Mouse (Mus musculus) right cerebral cortex, postnatal 4 days (tissue): Measurements from ENCODE around the gene Lsm2.
"Not testable (repeated sequence)": the region's sequence is repeated elsewhere in the genome, so short reads cannot be mapped to it uniquely, and the experiment has no call there.

Experiments
- DNase-seq: peaks from one replicate; pipeline ENCODE4 v3.0.0-alpha.2; 2022

Gene Lsm2

DNA sequence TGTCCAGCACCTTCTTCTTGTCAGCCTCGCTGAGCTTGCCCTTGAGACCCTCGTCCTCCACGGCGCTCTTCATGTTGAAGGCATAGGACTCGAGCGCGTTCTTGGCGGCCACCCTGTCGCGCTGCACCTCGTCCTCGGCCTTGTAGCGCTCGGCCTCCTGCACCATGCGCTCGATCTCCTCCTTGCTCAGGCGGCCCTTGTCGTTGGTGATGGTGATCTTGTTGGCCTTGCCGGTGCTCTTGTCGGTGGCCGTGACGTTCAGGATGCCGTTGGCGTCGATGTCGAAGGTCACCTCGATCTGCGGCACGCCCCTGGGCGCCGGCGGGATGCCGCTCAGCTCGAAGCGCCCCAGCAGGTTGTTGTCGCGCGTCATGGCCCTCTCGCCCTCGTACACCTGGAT lies 24.4 kb upstream of the Lsm2 start:
- not testable (repeated sequence) for DNase-seq

DNA sequence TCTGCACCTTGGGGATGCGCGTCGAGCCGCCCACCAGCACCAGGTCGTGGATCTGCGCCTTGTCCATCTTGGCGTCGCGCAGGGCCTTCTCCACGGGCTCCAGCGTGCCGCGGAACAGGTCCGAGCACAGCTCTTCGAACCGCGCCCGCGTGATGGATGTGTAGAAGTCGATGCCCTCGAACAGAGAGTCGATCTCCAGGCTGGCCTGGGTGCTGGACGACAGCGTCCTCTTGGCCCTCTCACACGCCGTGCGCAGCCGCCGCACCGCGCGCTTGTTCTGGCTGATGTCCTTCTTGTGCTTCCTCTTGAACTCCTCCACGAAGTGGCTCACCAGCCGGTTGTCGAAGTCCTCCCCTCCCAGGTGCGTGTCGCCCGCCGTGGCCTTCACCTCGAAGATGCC lies 23.7 kb upstream of the Lsm2 start:
- DNase-seq = not testable (repeated sequence)

DNA sequence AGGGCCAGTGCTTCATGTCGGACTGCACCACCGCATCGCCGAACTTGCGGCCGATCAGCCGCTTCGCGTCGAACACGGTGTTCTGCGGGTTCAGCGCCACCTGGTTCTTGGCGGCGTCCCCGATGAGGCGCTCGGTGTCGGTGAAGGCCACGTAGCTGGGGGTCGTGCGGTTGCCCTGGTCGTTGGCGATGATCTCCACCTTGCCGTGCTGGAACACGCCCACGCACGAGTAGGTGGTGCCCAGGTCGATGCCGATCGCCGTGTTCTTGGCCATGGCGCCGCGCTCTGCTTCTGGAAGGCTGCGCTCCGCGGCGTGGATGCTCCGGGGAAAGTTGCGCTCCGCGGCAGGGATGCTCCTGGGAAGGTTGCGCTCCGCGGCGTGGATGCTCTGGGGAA lies 22.9 kb upstream of the Lsm2 start:
- not testable (repeated sequence) for DNase-seq

DNA sequence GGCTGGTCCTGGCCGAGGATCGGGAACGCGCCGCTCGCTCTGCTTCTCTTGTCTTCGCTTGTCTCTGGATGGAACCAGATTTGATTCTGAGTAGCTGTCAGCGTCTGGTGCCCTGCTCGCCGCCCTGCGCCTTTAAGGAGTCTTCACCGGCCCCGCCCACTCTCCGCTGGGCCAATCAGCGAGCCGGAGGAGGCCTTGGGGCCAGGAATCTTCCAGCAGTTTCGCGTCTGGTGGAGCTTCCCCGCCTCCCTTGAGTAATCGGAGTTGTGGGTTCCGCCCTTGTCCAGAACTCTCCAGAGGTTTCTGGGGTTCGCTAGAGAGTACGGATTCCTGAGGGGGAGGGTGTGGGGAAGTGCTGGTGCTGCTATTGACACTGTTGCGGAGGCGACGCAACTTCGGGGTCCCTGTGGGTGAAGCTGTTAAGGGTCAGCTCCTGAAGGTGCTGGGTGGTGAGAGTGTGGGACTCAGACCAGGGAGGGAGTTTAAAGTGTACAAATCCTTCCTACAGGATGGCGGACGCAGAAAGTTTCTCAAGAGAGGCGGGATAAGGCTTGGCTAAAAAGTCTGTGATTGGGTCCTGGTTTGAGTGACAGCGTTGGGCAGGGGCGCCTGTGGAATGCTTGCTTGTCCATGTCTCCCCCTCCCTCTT lies 22.4 kb upstream of the Lsm2 start, which contains the start of gene Hspa1b:
TSS of gene Hspa1b (minus strand) at position 109 of the 649 bp plus-strand sequence.
- DNase-seq = peak; percentile 51

DNA sequence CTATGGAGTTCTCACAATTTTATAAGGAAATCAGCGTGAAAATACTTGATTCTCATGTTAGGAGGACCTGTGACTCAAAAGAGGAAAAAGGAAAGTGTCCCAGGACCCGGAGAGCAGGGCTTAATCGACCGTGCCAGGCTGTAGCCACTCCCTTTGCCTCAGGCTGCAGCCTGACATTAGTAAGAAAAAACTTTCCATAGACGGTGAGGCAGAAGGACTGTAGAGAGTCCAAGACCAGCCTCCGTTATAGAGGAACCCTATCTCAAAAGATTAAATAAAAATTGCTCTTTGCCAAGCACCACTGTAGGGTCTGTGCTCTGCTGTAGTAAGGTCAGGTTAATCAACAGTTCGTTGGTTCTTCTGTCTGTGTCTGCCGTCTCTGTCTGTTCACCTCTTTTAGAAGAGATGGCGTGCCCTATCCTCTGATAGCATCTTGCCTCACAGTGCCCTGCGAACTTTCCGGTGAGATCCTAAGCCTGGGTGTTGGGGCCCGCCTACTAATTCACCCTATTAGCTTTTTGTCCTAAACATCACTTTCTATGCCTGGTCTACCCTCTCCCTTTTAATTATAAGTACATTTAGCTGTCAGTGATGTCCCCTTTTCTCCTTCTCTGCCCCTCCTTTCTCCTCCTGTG lies 21.7 kb upstream of the Lsm2 start:
- no peak for DNase-seq

DNA sequence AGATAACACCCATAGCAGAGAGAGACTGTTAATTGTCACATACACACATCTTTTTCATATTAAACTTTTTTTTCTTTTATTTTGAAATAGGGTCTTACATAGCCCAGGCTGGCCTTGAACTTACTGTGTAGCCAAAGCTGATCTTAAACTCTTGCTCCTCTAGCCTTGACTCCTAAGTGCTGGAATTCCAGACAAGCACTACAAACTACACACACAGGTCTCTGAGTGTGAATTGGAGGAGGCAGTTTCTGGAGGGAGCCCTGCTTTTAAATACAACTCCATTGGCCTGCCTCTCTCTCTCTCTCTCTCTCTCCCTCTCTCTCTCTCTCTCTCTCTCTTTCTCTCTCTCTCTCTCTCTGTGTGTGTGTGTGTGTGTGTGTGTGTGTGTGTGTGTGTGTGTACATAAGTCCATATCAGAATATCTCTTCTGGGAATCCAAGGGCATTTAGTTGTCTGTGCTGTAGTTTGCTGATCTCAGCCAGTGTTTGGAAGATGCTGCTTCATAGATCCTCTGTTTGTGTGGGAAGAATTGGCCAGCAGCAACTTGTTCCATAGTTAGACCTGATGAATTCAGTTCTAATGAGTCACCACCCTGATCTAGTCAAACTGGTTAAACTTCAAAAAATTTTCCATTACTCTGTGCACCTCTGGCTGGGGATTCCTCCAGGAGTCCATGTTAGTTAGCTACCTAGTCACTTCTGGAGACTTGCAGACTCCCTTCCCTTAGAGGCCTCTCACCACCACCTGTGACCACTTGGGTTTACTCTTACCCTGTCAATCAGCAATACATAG lies 20.8 kb upstream of the Lsm2 start:
- DNase-seq = no peak

DNA sequence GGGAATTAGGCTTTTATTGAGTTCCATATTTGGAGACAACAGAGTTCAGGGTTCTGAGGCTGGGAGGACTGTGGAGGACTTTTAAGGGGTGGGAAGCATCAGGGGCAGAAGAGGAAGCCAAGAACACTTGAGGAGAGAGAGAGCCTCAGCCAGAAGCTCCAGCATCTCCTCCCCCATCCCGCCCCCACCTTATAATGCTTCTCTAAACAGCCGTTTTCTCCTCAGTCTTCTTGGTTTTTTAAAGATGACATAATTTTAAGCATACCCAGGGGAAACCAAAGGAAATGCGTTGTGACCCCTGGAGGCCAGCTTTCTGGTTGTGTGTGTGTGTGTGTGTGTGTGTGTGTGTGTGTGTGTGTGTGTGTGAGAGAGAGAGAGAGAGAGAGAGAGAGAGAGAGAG lies 19.5 kb upstream of the Lsm2 start:
- DNase-seq = no peak

DNA sequence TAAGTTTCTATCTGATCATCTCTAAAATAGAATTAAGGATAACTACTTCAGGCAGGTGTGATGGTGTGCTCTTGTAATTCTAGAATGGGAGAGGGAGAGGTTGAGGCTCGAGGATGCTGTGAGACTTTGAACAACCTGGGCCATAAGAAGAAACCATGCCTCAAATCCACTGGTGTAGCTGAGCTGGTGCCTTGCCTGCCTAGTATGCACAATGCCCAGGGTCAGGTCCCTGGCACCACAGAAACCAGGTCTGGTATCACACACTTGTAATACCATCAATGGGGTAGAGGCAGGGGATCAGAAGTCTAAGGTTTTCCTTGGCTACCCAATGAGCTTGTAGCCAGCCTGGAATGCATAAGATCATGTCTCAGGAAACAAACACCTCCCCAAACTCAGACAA lies 18.8 kb upstream of the Lsm2 start:
- DNase-seq = no peak

DNA sequence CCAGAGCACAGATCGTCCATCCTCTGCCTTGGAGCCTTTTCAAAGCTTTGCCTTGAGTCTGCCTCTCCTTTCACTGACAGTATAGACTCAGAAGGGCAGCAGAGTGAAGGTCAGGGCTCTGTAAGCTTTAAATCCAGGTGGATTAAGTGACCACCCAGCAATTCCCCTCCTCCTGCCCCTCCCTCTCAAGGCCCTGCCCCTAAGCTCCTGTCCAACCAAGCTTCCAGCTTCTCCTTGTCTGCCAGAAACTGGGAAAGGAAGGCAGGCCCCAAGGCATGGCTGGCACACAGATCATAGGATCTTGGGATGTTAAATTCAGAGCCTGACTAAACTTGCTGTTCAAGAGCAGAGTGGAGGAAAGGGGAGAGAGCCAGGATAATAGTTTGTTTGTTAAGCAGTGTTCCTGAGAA lies 17.0 kb upstream of the Lsm2 start:
- DNase-seq = no peak

DNA sequence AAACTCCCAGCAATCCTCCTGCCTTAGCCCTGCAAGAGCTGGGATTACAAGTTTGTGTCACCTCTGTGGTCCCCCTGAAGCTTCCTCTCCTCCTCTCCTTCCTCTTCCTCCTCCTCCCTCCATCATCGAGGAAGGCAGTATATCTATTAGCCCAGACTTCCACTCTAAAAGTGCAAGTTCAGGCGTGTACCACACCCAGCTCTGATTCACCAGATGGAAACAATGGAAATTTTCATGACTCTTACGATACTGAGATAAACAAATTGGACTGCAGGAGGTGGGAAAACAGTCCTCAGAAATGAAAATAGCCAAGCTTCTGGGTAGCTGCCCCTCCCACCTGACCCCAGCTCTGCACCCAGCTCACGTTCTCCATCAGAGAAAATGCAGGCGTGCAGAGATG lies 16.0 kb upstream of the Lsm2 start:
- no peak for DNase-seq

DNA sequence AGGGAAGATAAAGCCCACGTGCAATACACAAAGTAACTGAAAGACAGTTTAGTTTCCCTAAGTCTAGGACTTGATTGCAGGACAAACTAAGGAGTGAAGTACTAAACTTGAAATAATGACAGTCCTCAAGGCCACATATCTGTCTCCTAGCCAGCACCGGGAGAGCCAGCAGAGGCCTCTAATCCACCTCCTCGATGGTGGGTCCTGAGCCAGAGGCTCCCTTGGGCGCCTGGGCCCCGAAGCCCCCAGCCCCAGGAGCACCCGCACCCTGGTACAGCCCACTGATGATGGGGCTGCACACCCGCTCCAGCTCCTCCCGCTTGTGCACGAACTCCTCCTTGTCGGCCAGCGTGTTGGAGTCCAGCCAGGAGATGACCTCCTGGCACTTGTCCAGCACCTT lies 11.8 kb upstream of the Lsm2 start, which contains the start of gene Gm20481:
TSS of gene Gm20481 (plus strand) at position 91 of the 400 bp plus-strand sequence.
- not testable (repeated sequence) for DNase-seq

DNA sequence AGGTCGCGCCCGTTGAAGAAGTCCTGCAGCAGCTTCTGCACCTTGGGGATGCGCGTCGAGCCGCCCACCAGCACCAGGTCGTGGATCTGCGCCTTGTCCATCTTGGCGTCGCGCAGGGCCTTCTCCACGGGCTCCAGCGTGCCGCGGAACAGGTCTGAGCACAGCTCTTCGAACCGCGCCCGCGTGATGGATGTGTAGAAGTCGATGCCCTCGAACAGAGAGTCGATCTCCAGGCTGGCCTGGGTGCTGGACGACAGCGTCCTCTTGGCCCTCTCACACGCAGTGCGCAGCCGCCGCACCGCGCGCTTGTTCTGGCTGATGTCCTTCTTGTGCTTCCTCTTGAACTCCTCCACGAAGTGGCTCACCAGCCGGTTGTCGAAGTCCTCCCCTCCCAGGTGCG lies 10.8 kb upstream of the Lsm2 start:
- DNase-seq = not testable (repeated sequence)

DNA sequence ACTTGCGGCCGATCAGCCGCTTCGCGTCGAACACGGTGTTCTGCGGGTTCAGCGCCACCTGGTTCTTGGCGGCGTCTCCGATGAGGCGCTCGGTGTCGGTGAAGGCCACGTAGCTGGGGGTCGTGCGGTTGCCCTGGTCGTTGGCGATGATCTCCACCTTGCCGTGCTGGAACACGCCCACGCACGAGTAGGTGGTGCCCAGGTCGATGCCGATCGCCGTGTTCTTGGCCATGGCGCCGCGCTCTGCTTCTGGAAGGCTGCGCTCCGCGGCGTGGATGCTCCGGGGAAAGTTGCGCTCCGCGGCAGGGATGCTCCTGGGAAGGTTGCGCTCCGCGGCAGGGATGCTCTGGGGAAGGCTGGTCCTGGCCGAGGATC lies 10.0 kb upstream of the Lsm2 start:
- DNase-seq = not testable (repeated sequence)

DNA sequence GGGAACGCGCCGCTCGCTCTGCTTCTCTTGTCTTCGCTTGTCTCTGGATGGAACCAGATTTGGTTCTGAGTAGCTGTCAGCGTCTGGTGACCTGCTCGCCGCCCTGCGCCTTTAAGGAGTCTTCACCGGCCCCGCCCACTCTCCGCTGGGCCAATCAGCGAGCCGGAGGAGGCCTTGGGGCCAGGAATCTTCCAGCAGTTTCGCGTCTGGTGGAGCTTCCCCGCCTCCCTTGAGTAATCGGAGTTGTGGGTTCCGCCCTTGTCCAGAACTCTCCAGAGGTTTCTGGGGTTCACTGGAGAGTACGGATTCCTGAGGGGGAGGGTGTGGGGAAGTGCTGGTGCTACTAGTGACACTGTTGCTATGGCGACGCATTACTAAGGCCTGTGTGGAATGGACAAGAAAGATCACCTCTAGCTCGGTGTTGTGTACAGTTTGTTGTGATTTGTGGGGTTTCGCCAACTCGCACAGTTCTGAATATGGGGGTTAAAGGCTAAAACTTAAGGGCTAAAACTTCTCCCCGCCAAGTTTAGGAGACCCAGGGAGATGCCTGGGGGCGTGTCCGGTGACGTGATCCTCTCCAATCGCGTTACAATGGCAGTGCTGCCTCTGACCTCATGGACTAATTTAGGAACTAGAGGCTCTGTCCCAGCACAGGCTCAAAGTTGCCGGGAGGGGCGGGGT lies 9.5 kb upstream of the Lsm2 start, which contains the start of the genes Hspa1a and Hspa1l:
TSS of gene Hspa1a (minus strand) at position 88 of the 681 bp plus-strand sequence.
TSS of gene Hspa1l (plus strand) at position 635 of the 681 bp plus-strand sequence.
- DNase-seq = peak; percentile 49

DNA sequence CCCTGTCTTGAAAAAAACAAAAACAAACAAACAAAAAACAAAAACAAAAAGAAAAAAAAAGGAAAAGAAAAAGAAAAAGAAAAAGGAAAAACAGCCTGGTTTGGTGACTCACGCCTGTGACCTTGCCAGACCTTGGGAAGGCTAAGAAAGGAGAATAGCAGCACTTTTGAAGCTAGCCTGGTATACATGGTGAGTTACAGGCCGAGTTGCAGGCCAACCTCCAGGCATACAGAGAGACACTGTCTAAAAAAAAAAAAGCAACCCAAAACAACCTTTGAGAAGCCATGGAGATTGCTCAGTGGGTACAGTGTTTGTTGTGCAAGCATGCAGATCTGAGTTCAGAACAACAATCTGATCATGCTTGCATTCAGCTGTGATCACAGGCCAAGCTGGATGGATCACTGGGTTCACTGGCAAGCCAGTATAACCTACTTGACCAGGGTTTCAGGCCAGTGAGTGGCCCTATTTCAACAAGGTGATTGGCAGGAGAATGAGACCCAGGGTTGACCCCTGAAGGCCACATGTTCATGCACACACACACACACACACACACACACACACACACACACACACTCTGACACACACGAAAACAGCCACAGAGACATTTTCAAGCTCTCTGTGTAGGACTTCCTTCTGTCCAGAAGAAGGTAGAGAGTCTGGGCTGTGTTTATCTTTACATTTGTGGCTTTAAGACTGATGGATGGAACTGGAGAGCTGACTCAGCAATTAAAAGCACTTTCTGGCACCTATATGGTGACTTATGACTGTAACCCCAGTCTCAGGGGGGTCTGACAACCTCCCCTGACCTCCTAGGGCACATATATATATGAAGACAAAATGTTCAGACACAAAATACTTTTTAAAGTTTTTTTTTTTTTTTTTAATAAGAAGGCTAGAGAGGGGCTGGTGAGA lies 5.8 kb upstream of the Lsm2 start:
- no peak for DNase-seq

DNA sequence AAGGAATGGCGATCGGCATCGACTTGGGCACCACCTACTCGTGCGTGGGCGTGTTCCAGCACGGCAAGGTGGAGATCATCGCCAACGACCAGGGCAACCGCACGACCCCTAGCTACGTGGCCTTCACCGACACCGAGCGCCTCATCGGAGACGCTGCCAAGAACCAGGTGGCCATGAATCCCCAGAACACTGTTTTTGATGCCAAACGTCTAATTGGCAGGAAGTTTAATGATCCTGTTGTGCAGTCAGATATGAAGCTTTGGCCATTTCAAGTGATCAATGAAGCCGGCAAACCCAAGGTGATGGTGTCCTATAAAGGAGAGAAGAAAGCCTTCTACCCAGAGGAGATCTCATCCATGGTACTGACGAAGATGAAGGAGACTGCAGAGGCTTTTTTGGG lies 4.7 kb upstream of the Lsm2 start:
- no peak for DNase-seq

DNA sequence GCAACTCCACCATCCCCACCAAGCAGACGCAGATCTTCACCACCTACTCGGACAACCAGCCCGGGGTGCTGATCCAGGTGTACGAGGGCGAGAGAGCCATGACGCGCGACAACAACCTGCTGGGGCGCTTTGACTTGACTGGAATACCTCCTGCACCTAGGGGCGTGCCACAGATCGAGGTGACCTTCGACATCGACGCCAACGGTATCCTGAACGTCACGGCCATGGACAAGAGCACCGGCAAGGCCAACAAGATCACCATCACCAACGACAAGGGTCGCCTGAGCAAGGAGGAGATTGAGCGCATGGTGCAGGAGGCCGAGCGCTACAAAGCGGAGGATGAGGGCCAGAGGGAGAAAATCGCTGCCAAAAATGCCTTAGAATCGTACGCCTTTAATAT lies 3.4 kb upstream of the Lsm2 start:
- DNase-seq = no peak

DNA sequence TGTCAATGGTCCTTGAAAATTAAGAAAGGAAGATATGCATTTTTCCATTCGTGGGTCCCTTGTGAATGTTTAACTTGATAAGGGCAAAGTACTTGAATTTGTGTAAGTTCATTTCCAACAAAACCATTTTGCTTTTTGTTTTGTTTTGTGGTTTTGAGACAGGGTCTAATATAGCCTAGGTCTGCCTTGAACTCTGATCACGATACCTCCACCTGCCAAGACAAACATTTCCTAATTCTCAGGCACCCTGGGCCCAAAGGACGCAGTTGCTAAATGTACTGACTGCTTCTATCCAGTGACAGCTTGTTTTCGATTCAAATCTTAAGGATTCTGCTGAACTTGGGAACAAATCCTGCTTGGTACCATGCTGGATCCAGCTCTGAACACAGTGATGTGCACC lies 2.0 kb upstream of the Lsm2 start:
- DNase-seq = no peak

DNA sequence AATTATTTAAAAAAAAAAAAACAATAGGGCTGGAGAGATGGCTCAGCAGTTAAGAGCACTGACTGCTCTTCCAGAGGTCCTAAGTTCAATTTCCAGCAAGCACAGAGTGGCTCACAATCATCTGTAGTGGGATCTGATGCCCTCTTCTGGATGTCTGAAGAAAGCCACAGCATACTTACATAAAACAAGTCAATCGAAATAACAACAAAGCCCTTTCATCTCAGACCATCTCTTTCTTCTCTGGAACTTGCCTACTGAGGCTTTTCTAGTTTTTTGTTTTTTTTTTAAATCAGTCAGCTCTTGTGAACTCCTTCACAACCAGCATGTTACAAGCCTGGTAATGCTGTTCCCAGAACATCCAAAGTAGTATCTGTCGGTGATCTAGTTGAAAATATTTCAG lies 1.0 kb upstream of the Lsm2 start:
- no peak for DNase-seq

DNA sequence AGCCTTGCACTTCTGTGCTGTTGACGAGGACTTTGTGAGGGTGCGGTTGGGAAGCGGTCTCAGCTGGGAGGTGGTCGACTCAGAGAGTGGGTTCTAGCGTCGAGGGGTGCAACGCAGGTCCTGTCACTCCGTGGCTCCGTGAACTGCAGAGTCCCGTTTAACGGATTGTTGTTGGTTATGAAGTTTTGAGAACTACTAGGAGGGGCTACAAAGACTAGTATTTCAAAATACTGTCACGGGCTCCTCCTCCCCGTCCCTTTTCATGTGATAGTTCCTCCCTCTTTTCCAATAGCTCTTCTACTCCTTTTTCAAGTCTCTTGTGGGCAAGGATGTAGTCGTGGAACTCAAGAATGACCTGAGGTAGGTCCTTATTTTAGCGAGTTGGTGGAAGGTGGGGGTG lies 666 bp downstream of the Lsm2 start:
- DNase-seq = no peak

DNA sequence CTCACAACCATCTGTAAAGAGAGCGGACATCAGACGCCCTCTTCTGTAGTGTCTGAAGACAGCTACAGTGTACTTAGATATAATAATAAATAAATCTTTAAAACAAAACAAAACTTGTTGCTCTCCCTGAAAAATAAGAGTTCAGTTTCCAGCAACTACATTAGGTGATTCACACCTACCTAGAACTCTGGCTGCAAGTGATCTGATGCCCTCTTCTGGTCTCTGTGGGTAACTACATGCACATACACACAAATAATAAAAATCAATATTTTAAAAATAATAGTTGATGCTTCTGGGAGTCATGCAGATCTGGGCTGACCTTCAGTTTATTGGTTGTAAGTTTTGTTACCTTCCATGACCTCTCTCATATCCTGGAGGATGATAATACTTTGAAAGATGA lies 2.6 kb downstream of the Lsm2 start:
- DNase-seq = no peak

DNA sequence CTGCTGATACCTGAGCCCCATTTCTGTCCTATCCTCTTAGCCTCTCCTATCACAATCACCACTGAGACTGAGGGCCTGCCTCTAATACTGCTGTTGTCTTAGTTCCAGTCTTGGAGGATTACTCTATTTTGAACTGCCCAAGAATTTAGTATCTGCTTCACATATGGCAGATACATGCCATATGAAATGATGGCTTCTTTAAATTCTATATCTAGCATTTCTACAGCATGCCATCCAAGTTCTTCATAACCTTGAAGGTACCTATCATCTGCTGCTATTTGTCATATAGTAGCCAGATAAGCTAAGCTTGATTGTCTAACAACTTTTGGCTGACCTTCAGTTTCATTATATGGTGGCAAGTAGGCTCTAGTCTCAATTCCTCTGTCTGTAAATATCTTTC lies 13.1 kb downstream of the Lsm2 start:
- DNase-seq = no peak
